Mouse (Mus musculus) MEL (cell line): ENCODE results near the gene Gm11037. TPM values are rescaled to one million over a fixed set of nuclear protein-coding genes. Genes with fewer than 3 reads are reported as not detected.

Experiments used
- ELF1 ChIP-seq: IDR thresholded peaks from 2 replicates; pipeline ENCODE4 v1.6.1; 2014; ENCODE audit warnings: low read depth, mild to moderate bottlenecking, inconsistent platforms, low read length, improper control_type of control experiment, moderate library complexity
- MAX ChIP-seq: IDR thresholded peaks from 2 replicates; pipeline ENCODE4 v1.6.1; 2011; ENCODE audit warnings: low read length, improper control_type of control experiment
- MXI1 ChIP-seq: IDR thresholded peaks from 2 replicates; pipeline ENCODE4 v1.6.1; 2011; ENCODE audit warnings: mild to moderate bottlenecking, low read depth, low read length, improper control_type of control experiment
- POLR2A ChIP-seq, 2 experiments: IDR thresholded peaks; 2 replicates each; pipeline ENCODE4 v1.6.1; 2011 to 2012; ENCODE audit warnings: low read length in 2 of 2, mild to moderate bottlenecking in 2 of 2, control low read depth in 1 of 2, improper control_type of control experiment in 1 of 2, low read depth in 1 of 2, moderate library complexity in 1 of 2; ENCODE audit not compliant: control insufficient read depth in 1 of 2, insufficient read depth in 1 of 2, poor library complexity in 1 of 2
- RAD21 ChIP-seq: IDR thresholded peaks from 2 replicates; pipeline ENCODE4 v1.6.1; 2011; ENCODE audit warnings: mild to moderate bottlenecking, low read depth, low read length, improper control_type of control experiment
- RCOR1 ChIP-seq: IDR thresholded peaks from 2 replicates; pipeline ENCODE4 v1.6.1; 2012; ENCODE audit warnings: low read depth, mild to moderate bottlenecking, inconsistent platforms, low read length, improper control_type of control experiment
- SIN3A ChIP-seq: IDR thresholded peaks from 2 replicates; pipeline ENCODE4 v1.6.1; 2012; ENCODE audit warnings: low read length, improper control_type of control experiment, inconsistent platforms
- TAL1 ChIP-seq: IDR thresholded peaks from 2 replicates; pipeline ENCODE4 v1.6.1; 2012; ENCODE audit warnings: mild to moderate bottlenecking, inconsistent platforms, low read length, moderate library complexity, mixed read lengths
- polyA plus RNA-seq, 2 experiments: library from polyadenylated mRNA; stranded (reverse) in 1 of 2; unstranded in 1 of 2; fragments of >175 nt in 1 of 2; fragments of >200 nt in 1 of 2; gene quantifications; 2 replicates each; pipeline versions ENCODE4 v1.2.1 to v1.2.4; 2012; ENCODE audit warnings: low replicate concordance in 2 of 2, low read depth in 1 of 2; ENCODE audit not compliant: insufficient read length in 2 of 2, insufficient read depth in 1 of 2, missing spikeins in 1 of 2
- total RNA-seq: library from RNA; depleted of rRNA; stranded (reverse); fragments of 300-350 nt; gene quantifications from 2 replicates; pipeline ENCODE4 v1.2.3, GENCODE M21; 2012; rRNA removed

Gm11037 gene
- total and polyA plus RNA-seq, 3 experiments, result not detected

DNA sequence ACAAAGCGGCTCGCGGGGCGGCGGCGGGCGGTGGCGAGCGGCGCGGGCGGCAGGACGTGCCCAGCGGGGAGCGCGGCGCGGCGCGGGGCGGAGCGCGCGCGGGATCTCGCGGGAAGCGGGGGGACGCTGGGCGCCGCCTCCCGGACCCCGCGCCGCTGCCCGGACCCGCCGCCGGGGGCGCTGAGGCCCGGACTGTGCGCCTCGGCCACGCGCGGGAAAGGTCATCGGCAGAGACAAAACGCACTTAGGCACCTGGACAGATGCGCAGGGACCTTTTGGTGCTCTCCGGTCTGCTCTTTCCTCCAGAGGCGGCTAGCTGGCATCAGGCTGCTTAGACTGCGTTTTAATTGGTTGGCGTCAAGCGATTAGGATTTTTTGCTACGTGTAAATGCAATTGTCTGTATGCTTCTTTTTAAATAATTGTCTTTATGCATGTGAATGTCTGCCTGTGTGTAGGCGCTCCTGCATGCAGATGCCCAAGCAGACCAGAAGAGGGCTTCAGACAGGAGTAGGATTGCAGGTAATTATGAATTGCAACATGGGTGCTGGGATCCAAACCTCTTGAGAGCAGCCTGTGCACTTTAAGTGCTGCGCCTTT lies 46.8 kb downstream of the Gm11037 start, which contains the start of gene Cenpb (continued):
- TF ChIP-seq RAD21, result peak; percentile 22
- peak; percentile 53 to 64 for TF ChIP-seq POLR2A (IDR thresholded peaks at IDR 0.05; ENCODE audit: control insufficient read depth in 1 of 2, insufficient read depth in 1 of 2, low read depth in 1 of 2, low read length in 2 of 2, poor library complexity in 1 of 2)
- TF ChIP-seq RCOR1, result no peak
- TF ChIP-seq TAL1, result no peak
- no peak; the same call in 1 of the 2 replicates for TF ChIP-seq MAX
- TF ChIP-seq SIN3A, result peak; percentile 47
- TF ChIP-seq MXI1, result no peak
- no peak for TF ChIP-seq ELF1

Other genes with a start within 250 kb of the Gm11037 start
- gene 4930402H24Rik, start 227.1 kb upstream of the Gm11037 start, total RNA-seq, result 5.4 and 6.1 TPM in 2 replicates
- 1 to 10 TPM in 1 of 2 experiments, not detected in 1; 6.2 TPM for gene 4930402H24Rik, start 227.1 kb upstream of the Gm11037 start, polyA plus RNA-seq
- gene Atrn, start 227.0 kb upstream of the Gm11037 start, total RNA-seq, result 5.7 and 6.3 TPM in 2 replicates
- 10 to 100 TPM in 1 of 2 experiments, 1 to 10 TPM in 1; 9.2 to 28.2 TPM for gene Atrn, start 227.0 kb upstream of the Gm11037 start, polyA plus RNA-seq
- 0.10 TPM in 1 of 2 replicates, not detected in the other for gene Gfra4, start 90.4 kb upstream of the Gm11037 start, total RNA-seq
- gene Gfra4, start 90.4 kb upstream of the Gm11037 start, polyA plus RNA-seq, result not detected
- gene Adam33, start 69.7 kb upstream of the Gm11037 start, total RNA-seq, result 0.12 TPM in 1 of 2 replicates, not detected in the other
- gene Adam33, start 69.7 kb upstream of the Gm11037 start, polyA plus RNA-seq, result under 1 TPM in 1 of 2 experiments, not detected in 1; 0.28 TPM
- gene Siglec1, start 46.7 kb upstream of the Gm11037 start, total RNA-seq, result 0.04 TPM in 1 of 2 replicates, not detected in the other
- gene Siglec1, start 46.7 kb upstream of the Gm11037 start, polyA plus RNA-seq, result under 1 TPM in 1 of 2 experiments, not detected in 1; 0.07 TPM
- 0.04 and 0.07 TPM in 2 replicates for gene Hspa12b, start 6.2 kb upstream of the Gm11037 start, total RNA-seq
- 1 to 10 TPM in 1 of 2 experiments, not detected in 1; 1.2 TPM for gene Hspa12b, start 6.2 kb upstream of the Gm11037 start, polyA plus RNA-seq
- 38.2 and 45.5 TPM in 2 replicates for gene 1700037H04Rik, start 26.6 kb downstream of the Gm11037 start, total RNA-seq
- 10 to 100 TPM in 1 of 2 experiments, not detected in 1; 72.6 TPM for gene 1700037H04Rik, start 26.6 kb downstream of the Gm11037 start, polyA plus RNA-seq
- 16.1 and 24.3 TPM in 2 replicates for gene Cenpb, start 46.6 kb downstream of the Gm11037 start, total RNA-seq
- gene Cenpb, start 46.6 kb downstream of the Gm11037 start, polyA plus RNA-seq, result 10 to 100 TPM in 1 of 2 experiments, not detected in 1; 34.9 TPM
- 11.8 and 12.6 TPM in 2 replicates for gene Cdc25b, start 53.5 kb downstream of the Gm11037 start, total RNA-seq
- 10 to 100 TPM in 1 of 2 experiments, not detected in 1; 34.5 TPM for gene Cdc25b, start 53.5 kb downstream of the Gm11037 start, polyA plus RNA-seq
- gene Spef1, start 53.8 kb downstream of the Gm11037 start, total RNA-seq, result 0.46 and 1.8 TPM in 2 replicates
- gene Spef1, start 53.8 kb downstream of the Gm11037 start, polyA plus RNA-seq, result 1 to 10 TPM in 1 of 2 experiments, not detected in 1; 1.2 TPM
- gene Ap5s1, start 73.6 kb downstream of the Gm11037 start, total RNA-seq, result 9.6 TPM in 2 replicates
- gene Ap5s1, start 73.6 kb downstream of the Gm11037 start, polyA plus RNA-seq, result 10 to 100 TPM in 1 of 2 experiments, not detected in 1; 12.7 TPM
- 21.2 and 21.3 TPM in 2 replicates for gene Mavs, start 100.6 kb downstream of the Gm11037 start, total RNA-seq
- 10 to 100 TPM in 1 of 2 experiments, not detected in 1; 32.1 TPM for gene Mavs, start 100.6 kb downstream of the Gm11037 start, polyA plus RNA-seq
- 34.9 and 36.0 TPM in 2 replicates for gene Pank2, start 129.0 kb downstream of the Gm11037 start, total RNA-seq
- 100 to 1,000 TPM in 1 of 2 experiments, 10 to 100 TPM in 1; 71.8 to 275 TPM for gene Pank2, start 129.0 kb downstream of the Gm11037 start, polyA plus RNA-seq
- 0.73 and 0.78 TPM in 2 replicates for gene Rnf24, start 219.4 kb downstream of the Gm11037 start, total RNA-seq
- gene Rnf24, start 219.4 kb downstream of the Gm11037 start, polyA plus RNA-seq, result 1 to 10 TPM in 1 of 2 experiments, not detected in 1; 2.9 TPM